Mouse (Mus musculus) forebrain, embryonic 11.5 days (tissue): ENCODE results near the gene Elf2. TPM values are rescaled to one million over a fixed set of nuclear protein-coding genes. Genes with fewer than 3 reads are reported as not detected.

Source experiments
- ATAC-seq: fragments of 200-750 bp; cut with Nextera tagmentation; replicated peaks from 2 replicates; pipeline ENCODE4 v1.8.0; 2017; ENCODE audit warnings: moderate TSS enrichment; ENCODE audit not compliant: low FRiP score
- DNase-seq: peaks from one replicate; pipeline ENCODE4 v3.0.0-alpha.2; 2017; ENCODE audit warnings: low spot score
- H3K27ac ChIP-seq: fragments of 300-500 bp; sonication (generic); 2 replicates; pipeline ENCODE4 v1.5.1; 2014; ENCODE audit warnings: low read depth, low read length
- H3K27me3 ChIP-seq: fragments of 300-500 bp; sonication (generic); 2 replicates; pipeline ENCODE4 v1.6.1; 2014; ENCODE audit warnings: mild to moderate bottlenecking, low read length, mixed read lengths; ENCODE audit not compliant: control insufficient read depth, insufficient read depth
- H3K36me3 ChIP-seq: fragments of 300-500 bp; sonication (generic); 2 replicates; pipeline ENCODE4 v1.6.1; 2014; ENCODE audit warnings: mild to moderate bottlenecking, low read length, moderate library complexity, mixed read lengths; ENCODE audit not compliant: control insufficient read depth, insufficient read depth
- H3K4me1 ChIP-seq: fragments of 300-500 bp; sonication (generic); replicated peaks from 2 replicates; pipeline ENCODE4 v1.6.1; 2014; ENCODE audit warnings: low read length, mixed read lengths; ENCODE audit not compliant: control insufficient read depth, insufficient read depth
- H3K4me2 ChIP-seq: fragments of 300-500 bp; sonication (generic); 2 replicates; pipeline ENCODE4 v1.6.1; 2014; ENCODE audit warnings: low read depth, mild to moderate bottlenecking, low read length, moderate library complexity, mixed read lengths; ENCODE audit not compliant: severe bottlenecking
- H3K4me3 ChIP-seq: fragments of 300-500 bp; sonication (generic); 2 replicates; pipeline ENCODE4 v1.5.1; 2014; ENCODE audit warnings: low read depth, low read length
- H3K9ac ChIP-seq: fragments of 300-500 bp; sonication (generic); 2 replicates; pipeline ENCODE4 v1.6.1; 2014; ENCODE audit warnings: low read length
- H3K9me3 ChIP-seq: fragments of 300-500 bp; sonication (generic); 2 replicates; pipeline ENCODE4 v1.6.1; 2016; ENCODE audit warnings: low read length, mixed read lengths; ENCODE audit not compliant: control insufficient read depth
- WGBS: fragments of 180-500 bp; shearing (Covaris S2); extraction: QIAGEN DNeasy Blood & Tissue Kit; methylation state at CpG from one replicate; pipeline ENCODE4 v1.1.7; 2014; 5-methylcytosine and 5-hydroxymethylcytosine counted together
- polyA plus RNA-seq: library from polyadenylated mRNA; unstranded; fragments of >200 nt; fragmentation: Nextera tagmentation; extraction: Ambion mirVana; gene quantifications from 2 replicates; pipeline ENCODE4 v1.2.1, GENCODE M21; 2014

The Elf2 gene
- polyA plus RNA-seq, 1 experiment from 2014 or later: 48.3 TPM

DNA sequence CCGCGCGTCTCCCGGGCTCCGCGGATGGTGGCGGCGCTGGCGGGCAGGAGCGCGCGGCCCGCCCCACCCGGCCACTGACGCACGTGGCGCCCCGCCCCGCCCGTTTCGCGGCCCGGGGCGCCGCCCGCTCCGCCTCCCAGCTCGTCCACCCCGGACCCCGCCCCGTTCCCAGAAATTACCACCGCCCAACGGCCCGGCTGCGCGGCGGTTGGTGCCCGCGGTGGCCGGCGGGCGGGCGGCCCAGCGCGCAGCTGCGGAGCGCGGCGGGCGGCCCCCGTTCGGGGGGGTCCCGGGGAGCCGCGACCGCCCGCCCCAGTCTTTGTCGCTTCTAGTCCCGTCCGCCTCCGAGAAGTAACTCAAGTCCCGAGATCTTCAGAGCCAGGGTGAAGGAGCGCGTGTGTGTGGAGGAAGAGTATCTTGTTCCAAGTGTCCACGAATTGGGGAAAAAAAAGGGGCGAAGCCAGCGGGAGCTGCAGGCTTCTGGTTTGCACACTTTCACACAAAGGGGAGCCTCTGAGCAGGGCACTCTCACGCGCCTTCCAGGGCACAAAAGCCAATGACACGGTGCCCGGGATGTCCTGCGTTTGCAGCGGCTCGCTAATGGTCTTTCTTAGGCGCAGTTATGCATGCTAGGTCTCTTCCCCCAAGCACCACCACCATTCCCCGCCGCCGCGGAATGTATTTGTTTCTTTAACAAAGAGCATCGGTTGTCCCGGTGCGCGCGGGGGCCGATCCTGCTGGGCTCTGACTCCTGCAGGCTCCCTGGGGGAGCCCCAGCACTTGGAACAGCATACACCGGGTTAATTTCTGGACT is 1.0 kb upstream of the Elf2 start:
- ATAC-seq (peak; percentile 84), DNase-seq (peak; percentile 93)
- H3K27me3 ChIP-seq: no peaks in the 10 kb centered on the region
- peak overlapping the region; percentile 88 for H3K4me3 ChIP-seq
- under 1% methylated on average over 80 of the region's 86 CpGs for WGBS
- H3K36me3 ChIP-seq: no peaks in the 10 kb centered on the region
- H3K4me1 ChIP-seq: no peaks in the 10 kb centered on the region
- H3K4me2 ChIP-seq: peak overlapping the region; percentile 84
- no peaks in the 10 kb centered on the region for H3K9me3 ChIP-seq
- peak overlapping the region; percentile 97 for H3K9ac ChIP-seq
- peak overlapping the region; percentile 99 for H3K27ac ChIP-seq

DNA sequence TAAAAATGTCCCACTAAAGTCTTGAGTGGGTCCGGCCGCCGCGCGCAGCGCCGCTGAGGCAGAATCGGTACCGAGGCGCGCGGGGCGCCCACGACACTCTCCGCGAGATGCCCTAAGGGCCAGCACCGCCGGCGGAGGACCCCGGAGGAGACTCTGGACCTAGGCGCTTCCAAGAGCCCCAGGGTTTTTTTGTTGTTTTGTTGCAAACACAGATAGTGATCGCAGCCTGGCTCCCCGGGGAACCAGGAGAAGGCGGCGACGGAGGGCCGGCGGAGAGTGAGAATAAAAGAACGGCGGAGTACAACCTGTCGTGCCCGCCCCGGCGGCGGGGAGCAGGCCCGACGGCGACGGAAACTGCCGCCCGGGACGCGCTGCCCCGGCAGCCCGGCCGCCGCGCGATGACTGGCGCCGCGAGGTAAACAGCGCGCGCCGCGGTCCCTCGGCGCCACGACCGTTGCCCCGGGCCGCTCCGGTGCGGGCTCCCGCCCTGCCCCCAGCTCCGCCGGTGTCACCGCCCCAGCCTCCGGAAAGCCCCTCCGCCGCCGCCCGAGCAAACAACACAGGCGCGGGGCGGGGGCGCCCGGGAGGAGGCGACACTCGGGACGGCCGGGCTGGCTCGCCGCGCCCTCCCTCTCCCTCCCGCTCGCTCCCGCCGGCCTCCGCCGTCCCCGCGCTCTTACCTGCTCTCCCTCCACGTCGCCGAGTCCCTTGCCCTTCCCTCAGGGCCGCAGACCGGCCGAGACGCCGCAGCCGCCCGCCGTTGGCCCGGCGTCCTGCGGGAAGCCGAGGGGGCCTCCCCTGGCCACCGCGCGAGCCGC is 520 bp downstream of the Elf2 start:
- under 1% methylated on average over 65 of the region's 113 CpGs for WGBS
- DNase-seq (peak; percentile 73), ATAC-seq (peak; percentile 56)
- H3K9ac ChIP-seq: peak overlapping the region; percentile 97
- H3K4me1 ChIP-seq: no peaks in the 10 kb centered on the region
- H3K27ac ChIP-seq: peak overlapping the region; percentile 99
- H3K36me3 ChIP-seq: no peaks in the 10 kb centered on the region
- no peaks in the 10 kb centered on the region for H3K27me3 ChIP-seq
- no peaks in the 10 kb centered on the region for H3K9me3 ChIP-seq
- peak overlapping the region; percentile 84 for H3K4me2 ChIP-seq
- peak overlapping the region; percentile 88 for H3K4me3 ChIP-seq

DNA sequence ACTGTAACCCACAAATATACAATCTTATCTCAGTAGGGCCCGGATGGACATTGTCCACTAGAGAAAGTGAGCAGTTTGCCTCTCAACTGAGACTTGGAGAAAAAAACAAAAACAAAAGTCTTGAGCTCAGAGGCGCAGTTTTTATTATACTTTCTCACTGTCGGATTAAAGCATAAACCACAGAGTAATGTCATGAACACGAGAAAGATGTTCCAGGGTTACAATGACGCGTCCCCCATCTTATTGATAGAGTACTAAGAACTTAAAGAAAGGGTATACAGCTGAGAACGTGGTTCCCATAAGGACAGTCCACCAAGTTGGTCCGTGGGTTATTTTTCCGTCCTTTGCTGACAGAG is 1.1 kb downstream of the Elf2 start:
- ATAC-seq (no peak), DNase-seq (no peak)
- Histone ChIP-seq H3K4me1 (no peaks in the 10 kb centered on the region), H3K27me3 (no peaks in the 10 kb centered on the region), H3K9me3 (no peaks in the 10 kb centered on the region), H3K27ac (no peak overlapping the region; the same call in 1 of the 2 replicates), H3K4me2 (peak overlapping the region; percentile 84), H3K36me3 (no peaks in the 10 kb centered on the region), H3K9ac (peak overlapping the region; percentile 97), H3K4me3 (peak overlapping the region; percentile 88)
- 3% methylated on average over 9 of the region's 9 CpGs for WGBS

DNA sequence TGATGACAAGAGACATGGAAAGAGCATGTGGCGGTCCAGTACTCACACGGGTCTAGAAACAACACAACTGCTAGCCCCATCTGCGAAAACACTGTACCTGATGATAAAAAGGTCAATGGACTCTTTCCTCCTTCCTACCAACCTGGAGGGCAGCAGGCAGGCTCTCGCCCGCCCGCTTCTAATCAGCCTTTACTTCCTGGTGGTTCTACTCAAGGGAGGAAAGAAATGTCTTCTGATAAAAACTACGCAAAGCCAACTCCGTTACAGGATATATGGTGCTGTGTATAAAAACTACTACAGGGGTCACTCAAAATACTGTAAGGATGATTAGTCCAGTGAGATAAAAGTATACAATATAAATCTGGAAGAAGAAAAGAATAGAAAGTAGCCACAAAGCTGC is 5.1 kb downstream of the Elf2 start:
- 89% methylated on average over 8 of the region's 8 CpGs for WGBS
- Histone ChIP-seq H3K4me3 (no peak overlapping the region), H3K27me3 (no peaks in the 10 kb centered on the region), H3K36me3 (no peaks in the 10 kb centered on the region), H3K27ac (no peak overlapping the region), H3K4me2 (no peak overlapping the region), H3K9me3 (no peaks in the 10 kb centered on the region), H3K4me1 (peaks cover 2% of the 10 kb centered on the region; the same call in 1 of the 2 replicates), H3K9ac (no peak overlapping the region)
- ATAC-seq (no peak), DNase-seq (no peak)

DNA sequence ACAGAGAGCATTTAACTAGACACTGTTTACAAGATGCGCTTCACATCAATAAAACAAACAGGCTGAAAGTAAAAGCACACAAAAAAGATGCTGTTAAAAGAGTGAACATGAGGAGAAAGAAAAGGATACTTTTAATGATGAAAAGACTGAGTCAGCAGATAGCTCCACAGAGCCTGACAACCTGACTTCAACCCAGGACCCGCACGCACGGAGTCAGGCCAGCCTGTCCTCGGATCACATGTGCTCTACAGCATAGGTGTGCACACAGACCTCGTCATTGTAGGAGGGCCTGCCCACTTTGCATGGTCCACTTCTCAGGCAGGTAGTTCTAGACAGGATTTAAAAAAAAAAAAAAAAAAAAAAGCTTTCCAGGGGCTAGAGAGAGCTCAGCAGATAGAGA is 6.5 kb downstream of the Elf2 start:
- no peaks in the 10 kb centered on the region for H3K9me3 ChIP-seq
- no peak overlapping the region for H3K4me2 ChIP-seq
- DNase-seq: no peak
- no peak overlapping the region for H3K27ac ChIP-seq
- H3K27me3 ChIP-seq: no peaks in the 10 kb centered on the region
- H3K36me3 ChIP-seq: no peaks in the 10 kb centered on the region
- H3K4me1 ChIP-seq: peaks cover 2% of the 10 kb centered on the region; the same call in 1 of the 2 replicates
- no peak overlapping the region for H3K9ac ChIP-seq
- H3K4me3 ChIP-seq: no peak overlapping the region
- ATAC-seq: no peak
- 79% methylated on average over 6 of the region's 6 CpGs for WGBS

DNA sequence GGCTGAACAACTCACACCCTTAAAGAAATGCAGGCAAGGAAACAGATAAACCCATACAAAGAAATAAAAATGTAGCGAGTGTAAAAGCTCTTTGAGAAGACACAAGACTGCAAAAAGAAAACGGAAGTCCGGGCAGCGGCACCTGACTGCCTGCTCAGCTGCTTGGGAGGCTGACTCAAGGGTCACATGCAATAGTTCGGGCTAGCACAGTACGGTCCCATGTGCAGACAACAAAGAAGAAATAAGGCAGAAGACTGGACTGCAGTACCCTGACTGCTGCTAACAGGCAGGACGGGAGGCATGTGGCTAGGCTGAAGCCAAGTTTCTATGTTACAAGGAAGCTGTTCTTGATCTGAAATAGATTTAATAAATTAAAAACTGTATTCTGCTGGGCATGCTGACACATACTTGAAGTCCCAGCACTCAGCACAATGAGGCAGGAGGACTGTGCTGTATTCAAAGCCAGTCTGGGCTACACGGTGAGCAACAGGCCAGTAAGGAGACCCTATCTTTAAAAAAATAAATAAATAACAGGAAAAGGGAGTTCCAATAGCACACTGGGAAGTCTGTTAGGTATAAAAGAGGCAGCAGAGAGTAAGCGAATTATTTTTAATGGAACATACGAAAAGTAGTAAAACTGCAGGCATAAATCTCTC is 7.1 kb downstream of the Elf2 start:
- Histone ChIP-seq H3K9me3 (no peaks in the 10 kb centered on the region), H3K27me3 (no peaks in the 10 kb centered on the region), H3K27ac (no peak overlapping the region), H3K4me1 (peaks cover 2% of the 10 kb centered on the region; the same call in 1 of the 2 replicates), H3K4me3 (no peak overlapping the region), H3K36me3 (no peaks in the 10 kb centered on the region), H3K4me2 (no peak overlapping the region), H3K9ac (no peak overlapping the region)
- ATAC-seq (no peak), DNase-seq (no peak)
- WGBS: 70% methylated on average over 10 of the region's 10 CpGs

DNA sequence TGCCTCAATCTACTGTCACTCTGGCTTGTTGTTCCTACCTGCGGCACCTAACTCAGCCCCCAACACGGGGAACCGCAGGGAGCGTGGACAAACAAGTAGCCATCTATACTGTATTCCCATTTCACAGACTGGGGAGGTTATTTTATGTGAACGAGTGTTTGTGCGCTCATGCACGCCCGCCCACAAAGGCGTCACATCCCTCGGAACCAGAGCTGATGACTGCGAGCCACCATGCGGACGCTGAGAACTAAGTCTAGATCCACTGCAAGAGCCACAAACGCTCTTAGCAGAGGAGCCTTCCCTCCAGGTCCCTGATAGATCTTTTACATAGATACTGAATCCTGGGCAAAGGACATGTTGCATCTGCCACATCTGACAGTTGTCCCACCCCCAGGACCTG is 10.4 kb downstream of the Elf2 start:
- no peak for ATAC-seq
- Histone ChIP-seq H3K9ac (no peak overlapping the region), H3K27ac (no peak overlapping the region), H3K36me3 (no peaks in the 10 kb centered on the region), H3K4me1 (peaks cover 2% of the 10 kb centered on the region; the same call in 1 of the 2 replicates), H3K27me3 (no peaks in the 10 kb centered on the region), H3K4me3 (no peak overlapping the region), H3K9me3 (peaks cover 6% of the 10 kb centered on the region; the same call in 1 of the 2 replicates), H3K4me2 (no peak overlapping the region)
- DNase-seq: no peak
- 90% methylated on average over 14 of the region's 14 CpGs for WGBS

DNA sequence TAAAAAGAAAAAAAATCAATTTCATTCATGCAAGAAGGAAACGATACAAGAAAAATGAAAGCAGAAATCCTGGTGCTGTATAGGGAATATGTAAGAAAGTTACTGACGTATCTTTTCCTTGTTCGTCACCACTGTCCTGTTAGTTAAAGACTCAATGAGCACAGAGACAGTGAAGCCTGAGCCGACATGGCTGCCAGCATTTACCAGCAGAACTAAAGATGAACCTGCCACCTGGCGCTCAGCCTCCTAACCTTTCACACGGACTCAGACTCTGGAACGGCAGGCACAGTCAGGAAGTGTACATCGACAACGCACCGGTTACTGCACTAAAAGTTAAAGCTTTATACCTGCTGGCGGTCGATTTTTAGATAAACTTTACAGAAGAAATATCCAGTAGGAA is 11.9 kb downstream of the Elf2 start:
- H3K9ac ChIP-seq: no peak overlapping the region
- 96% methylated on average over 12 of the region's 12 CpGs for WGBS
- no peaks in the 10 kb centered on the region; the same call in 1 of the 2 replicates for H3K36me3 ChIP-seq
- H3K9me3 ChIP-seq: peaks cover 6% of the 10 kb centered on the region; the same call in 1 of the 2 replicates
- no peak overlapping the region for H3K4me2 ChIP-seq
- no peak for ATAC-seq
- H3K4me1 ChIP-seq: no peaks in the 10 kb centered on the region; the same call in 1 of the 2 replicates
- H3K27me3 ChIP-seq: no peaks in the 10 kb centered on the region
- H3K27ac ChIP-seq: no peak overlapping the region
- H3K4me3 ChIP-seq: no peak overlapping the region
- no peak for DNase-seq
